Mouse (Mus musculus): ENCODE results near the gene Gm49361.

- TF ChIP-seq CTCF (IDR thresholded peaks at IDR 0.05; ENCODE audit: control insufficient read depth, insufficient read depth, insufficient read length) (no peak), USF1 (IDR thresholded peaks at IDR 0.05; ENCODE audit: low read depth) (no peak), MYOG (IDR thresholded peaks at IDR 0.05; ENCODE audit: control insufficient read depth, extremely low read depth, insufficient read length) (no peak), MYOD1 (IDR thresholded peaks at IDR 0.05; ENCODE audit: control insufficient read depth, insufficient read length, low read depth) (no peak), CEBPB (IDR thresholded peaks at IDR 0.05; ENCODE audit: low read depth) (peak; percentile 71), MAX (IDR thresholded peaks at IDR 0.05) (no peak)
Measured at GRCm38 (mm10) chr14:57745291-57745969, 473 bp downstream of the Gm49361 start.
